14 mouse cellular contexts compared by ENCODE assay signal in genomic region chr8:126763600-126763999, GRCm38 (mm10).
DNase-seq lines count a peak whose midpoint lies in the region; ATAC-seq lines count a peak whose summit lies in the region.
"Had no signal": no experiment of that assay in that cellular context is flagged by ENCODE, and none has a peak within 500 bp of the region (broad histone marks: within the 10 kb centered on the region; RNA-seq: fewer than 3 reads in every experiment).

No protein-coding gene starts in this region.

- peaks cover 16% of the 10 kb centered on the region for H3K4me1 ChIP-seq in heart, embryonic 12.5 days (replicated peaks)
- H3K4me1 ChIP-seq in embryonic facial prominence, embryonic 10.5 days = peaks cover 19% of the 10 kb centered on the region
- H3K4me1 ChIP-seq: midbrain, embryonic 13.5 days had no signal

- 86% methylated on average over 7 of the region's 7 CpGs for WGBS in heart, embryonic 12.5 days
- WGBS in embryonic facial prominence, embryonic 10.5 days = 92% methylated on average over 7 of the region's 7 CpGs

- DNase-seq in heart, adult 8-10 months (ENCODE audit: low spot score) = peak; percentile 63
- DNase-seq in right cerebral cortex, postnatal 14 days = peak; percentile 20
- DNase-seq in right cerebral cortex, adult 18-20 months = no peak
- DNase-seq in heart, postnatal 36 days = peak; percentile 46 to 58
- DNase-seq in adrenal gland, postnatal 14 days = no peak
- DNase-seq in embryonic facial prominence, embryonic 10.5 days (ENCODE audit: low spot score) = no peak
- no peak for DNase-seq in Muller cell, postnatal 12 days (ENCODE audit: inconsistent ontology term)
- DNase-seq: cerebellum, adult 18-20 months had no signal

- 0 out of 2 replicates have a peak, but pooled peaks cover 2% of the 10 kb centered on the region for H3K9me3 ChIP-seq in heart, embryonic 12.5 days (replicated peaks)
- H3K9me3 ChIP-seq in embryonic facial prominence, embryonic 10.5 days = no peaks in the 10 kb centered on the region
- H3K9me3 ChIP-seq: embryonic facial prominence, embryonic 15.5 days; midbrain, embryonic 13.5 days had no signal

- intact Hi-C loops in heart, postnatal 36 days (cut with DNase I) = no loop called here

- no peak overlapping the region for H3K27ac ChIP-seq in heart, embryonic 12.5 days (ENCODE audit: poor library complexity, severe bottlenecking)
- no peak overlapping the region for H3K27ac ChIP-seq in embryonic facial prominence, embryonic 10.5 days (replicated peaks)
- H3K27ac ChIP-seq: embryonic facial prominence, embryonic 15.5 days; layer of hippocampus, adult 2 months; midbrain, embryonic 13.5 days had no signal

- H3K9ac ChIP-seq in heart, embryonic 12.5 days = no peak overlapping the region
- H3K9ac ChIP-seq: embryonic facial prominence, embryonic 15.5 days; midbrain, embryonic 13.5 days had no signal

- ATAC-seq in heart, embryonic 12.5 days (ENCODE audit: insufficient number of reproducible peaks, low FRiP score) = no peak
- ATAC-seq: CD4-positive, CD25-positive, alpha-beta regulatory T cell, adult 4 months; midbrain, embryonic 13.5 days had no signal

- H3K27me3 ChIP-seq in heart, embryonic 12.5 days (replicated peaks) = no peaks in the 10 kb centered on the region
- no peaks in the 10 kb centered on the region for H3K27me3 ChIP-seq in embryonic facial prominence, embryonic 10.5 days (replicated peaks; ENCODE audit: low read depth, poor library complexity, severe bottlenecking)
- H3K27me3 ChIP-seq: embryonic facial prominence, embryonic 15.5 days; midbrain, embryonic 13.5 days had no signal

- H3K36me3 ChIP-seq in heart, embryonic 12.5 days = no peaks in the 10 kb centered on the region
- no peaks in the 10 kb centered on the region for H3K36me3 ChIP-seq in embryonic facial prominence, embryonic 10.5 days (replicated peaks)
- H3K36me3 ChIP-seq: embryonic facial prominence, embryonic 15.5 days; midbrain, embryonic 13.5 days had no signal

- no peak overlapping the region for H3K4me3 ChIP-seq in heart, embryonic 12.5 days
- no peak overlapping the region for H3K4me3 ChIP-seq in embryonic facial prominence, embryonic 10.5 days
- H3K4me3 ChIP-seq: embryonic facial prominence, embryonic 15.5 days; layer of hippocampus, adult 2 months; midbrain, embryonic 13.5 days had no signal

- H3K4me2 ChIP-seq in heart, embryonic 12.5 days = no peak overlapping the region
- H3K4me2 ChIP-seq: embryonic facial prominence, embryonic 15.5 days; liver, embryonic 11.5 days; midbrain, embryonic 13.5 days had no signal

Comparison
In these comparisons a context has a peak if more than half of its experiments do, and no peak if none do; other contexts are left out.
1. DNase-seq: peak in heart, adult 8-10 months (single experiment), right cerebral cortex, postnatal 14 days (single experiment) and heart, postnatal 36 days (2 of 2); none in right cerebral cortex, adult 18-20 months (single experiment), adrenal gland, postnatal 14 days (single experiment), embryonic facial prominence, embryonic 10.5 days (single experiment) and Muller cell, postnatal 12 days (single experiment).